Mouse (Mus musculus) midbrain, embryonic 13.5 days (tissue): ENCODE data around the gene Odaph. TPM values are rescaled to one million over a fixed set of nuclear protein-coding genes. Genes with fewer than 3 reads are reported as not detected.
"Not testable (repeated sequence)": the region's sequence is repeated elsewhere in the genome, so short reads cannot be mapped to it uniquely, and the experiment has no call there.

ENCODE experiments used
- ATAC-seq: fragments of 200-750 bp; cut with Nextera tagmentation; 2 replicates; pipeline ENCODE4 v1.8.0; 2017; ENCODE audit warnings: mild to moderate bottlenecking, moderate TSS enrichment, moderate library complexity
- H3K27ac ChIP-seq: fragments of 300-500 bp; sonication (generic); 2 replicates; pipeline ENCODE4 v1.5.1; 2015; ENCODE audit warnings: inconsistent platforms, mild to moderate bottlenecking, moderate library complexity
- H3K27me3 ChIP-seq: fragments of 300-500 bp; sonication (generic); 2 replicates; pipeline ENCODE4 v1.6.1; 2015; ENCODE audit warnings: mild to moderate bottlenecking, inconsistent platforms
- H3K36me3 ChIP-seq: fragments of 300-500 bp; sonication (generic); 2 replicates; pipeline ENCODE4 v1.6.1; 2015; ENCODE audit warnings: mild to moderate bottlenecking, inconsistent platforms
- H3K4me1 ChIP-seq: fragments of 300-500 bp; sonication (generic); replicated peaks from 2 replicates; pipeline ENCODE4 v1.6.1; 2015; ENCODE audit warnings: inconsistent platforms
- H3K4me2 ChIP-seq: fragments of 300-500 bp; sonication (generic); replicated peaks from 2 replicates; pipeline ENCODE4 v1.6.1; 2015; ENCODE audit warnings: moderate library complexity, mild to moderate bottlenecking, inconsistent platforms
- H3K4me3 ChIP-seq: fragments of 300-500 bp; sonication (generic); replicated peaks from 2 replicates; pipeline ENCODE4 v1.5.1; 2015; ENCODE audit warnings: mild to moderate bottlenecking, inconsistent platforms
- H3K9ac ChIP-seq: fragments of 300-500 bp; sonication (generic); replicated peaks from 2 replicates; pipeline ENCODE4 v1.6.1; 2015; ENCODE audit warnings: mild to moderate bottlenecking, inconsistent platforms
- H3K9me3 ChIP-seq: fragments of 300-500 bp; sonication (generic); 2 replicates; pipeline ENCODE4 v1.6.1; 2016; ENCODE audit warnings: mild to moderate bottlenecking, inconsistent platforms
- WGBS: fragments of 180-500 bp; shearing (Covaris S2); methylation state at CpG from one replicate; pipeline ENCODE4 v1.1.7; 2015; 5-methylcytosine and 5-hydroxymethylcytosine counted together
- polyA plus RNA-seq: library from polyadenylated mRNA; unstranded; fragments of >200 nt; fragmentation: Nextera tagmentation; extraction: Ambion mirVana; gene quantifications from 2 replicates; pipeline ENCODE4 v1.2.1, GENCODE M21; 2015

The Odaph gene
- not detected in 2 replicates for polyA plus RNA-seq

DNA sequence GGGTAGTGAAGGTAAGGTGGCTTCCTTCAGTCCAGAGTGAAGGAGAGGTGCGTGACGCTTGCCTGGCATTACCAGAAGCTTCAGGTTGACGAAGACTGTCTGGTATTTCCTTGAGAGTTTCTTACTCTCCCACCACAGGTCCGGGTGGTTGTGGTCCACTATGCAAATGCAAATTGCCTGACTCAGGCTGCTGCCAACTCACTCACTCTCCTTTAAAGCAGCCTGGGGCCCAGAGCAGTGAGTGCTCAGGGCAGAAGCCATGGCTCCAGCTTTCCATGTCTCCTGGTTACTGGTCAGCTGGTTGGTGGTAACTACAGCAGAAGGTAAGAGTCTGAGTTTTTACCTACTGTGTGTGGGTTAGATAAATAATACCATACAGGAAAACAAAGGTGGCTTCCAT is at the start of gene Odaph:
Gene Odaph (plus strand): TSS at position 240 of the 400 bp plus-strand sequence.
- 70% methylated on average over 4 of the region's 4 CpGs for WGBS
- no peak within 1 kb of the TSS for H3K27ac ChIP-seq
- H3K4me2 ChIP-seq, result no peak within 1 kb of the TSS
- ATAC-seq, result no peak
- no peaks in the 10 kb centered on the region for H3K4me1 ChIP-seq
- H3K36me3 ChIP-seq, result no peaks in the 10 kb centered on the region
- H3K9ac ChIP-seq, result no peak within 1 kb of the TSS
- H3K4me3 ChIP-seq, result no peak within 1 kb of the TSS
- no peaks in the 10 kb centered on the region for H3K9me3 ChIP-seq
- H3K27me3 ChIP-seq, result 0 out of 2 replicates have a peak, but pooled peaks cover 3% of the 10 kb centered on the region

DNA sequence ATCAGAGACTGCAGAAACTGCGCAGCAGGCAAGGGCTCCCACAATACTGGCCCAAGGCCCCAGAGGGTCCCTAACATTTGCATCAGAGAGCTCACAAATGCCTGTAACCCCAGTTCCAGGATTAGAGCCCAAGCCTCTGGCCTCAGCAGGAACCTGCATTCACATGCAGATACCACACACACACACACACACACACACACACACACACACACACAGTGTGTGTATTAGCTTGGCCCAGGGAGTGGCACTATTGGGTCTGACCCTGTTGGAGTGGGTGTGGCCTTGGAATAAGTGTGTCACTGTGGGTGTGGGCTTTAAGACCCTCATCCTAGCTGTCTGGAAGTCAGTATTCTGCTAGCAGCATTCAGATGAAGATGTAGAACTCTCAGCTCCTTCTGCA is 41.7 kb upstream of the Odaph start:
- not testable (repeated sequence) for H3K4me1 ChIP-seq, H3K4me2 ChIP-seq, H3K27ac ChIP-seq, H3K27me3 ChIP-seq, H3K9me3 ChIP-seq, H3K4me3 ChIP-seq, H3K9ac ChIP-seq
- ATAC-seq, result peak; percentile 30; the same call in 1 of the 2 replicates
- 50% methylated on average over 1 of the region's 1 CpGs for WGBS
- H3K36me3 ChIP-seq, result peaks cover 40% of the 10 kb centered on the region

DNA sequence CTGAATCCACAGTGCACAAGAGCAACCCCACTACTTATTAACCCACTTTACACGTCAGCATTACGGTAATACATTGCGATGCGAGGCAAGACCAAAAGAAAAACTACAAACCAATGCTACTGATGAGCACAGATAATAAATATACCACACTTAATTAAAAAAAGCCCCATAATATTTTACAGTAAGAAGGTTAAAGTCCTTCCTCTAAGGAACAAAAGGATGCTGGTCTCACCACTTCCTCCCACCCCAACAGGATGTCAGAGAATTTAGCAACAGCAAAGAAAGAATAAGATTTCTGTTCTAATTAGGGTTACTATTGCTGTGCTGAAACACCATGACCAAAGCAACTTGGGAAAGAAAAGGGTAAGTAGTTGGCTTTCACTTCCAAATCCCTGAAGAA is 40.3 kb upstream of the Odaph start:
- H3K4me2 ChIP-seq, result no peak overlapping the region
- H3K4me3 ChIP-seq, result no peak overlapping the region
- no peak for ATAC-seq
- 99% methylated on average over 4 of the region's 4 CpGs for WGBS
- no peaks in the 10 kb centered on the region for H3K4me1 ChIP-seq
- H3K9me3 ChIP-seq, result no peaks in the 10 kb centered on the region
- no peak overlapping the region for H3K27ac ChIP-seq
- peaks cover 43% of the 10 kb centered on the region for H3K36me3 ChIP-seq
- no peak overlapping the region for H3K9ac ChIP-seq
- no peaks in the 10 kb centered on the region for H3K27me3 ChIP-seq

DNA sequence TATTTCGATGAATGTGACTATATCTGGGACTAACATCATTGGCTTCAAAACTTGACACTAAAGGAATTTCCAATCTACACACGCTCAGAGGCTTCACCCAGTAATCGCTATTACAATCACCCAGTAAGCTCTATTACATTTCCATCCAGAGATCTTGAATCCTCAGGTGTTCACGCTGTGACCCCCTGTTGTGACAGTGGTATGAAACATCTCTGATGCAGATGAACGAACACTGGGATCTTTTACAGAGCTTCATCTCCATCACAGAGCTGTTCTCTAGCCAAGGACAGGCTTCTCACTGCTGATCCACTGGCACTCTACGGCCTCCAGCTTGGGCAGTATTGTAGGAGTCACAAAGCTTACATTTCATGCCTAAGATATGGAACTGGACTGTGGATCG is 37.8 kb upstream of the Odaph start:
- Histone ChIP-seq H3K9ac (no peak overlapping the region), H3K4me3 (no peak overlapping the region), H3K27me3 (no peaks in the 10 kb centered on the region), H3K27ac (no peak overlapping the region), H3K4me1 (no peaks in the 10 kb centered on the region), H3K4me2 (no peak overlapping the region), H3K36me3 (peaks cover 57% of the 10 kb centered on the region), H3K9me3 (no peaks in the 10 kb centered on the region)
- WGBS, result 92% methylated on average over 7 of the region's 7 CpGs
- no peak for ATAC-seq

DNA sequence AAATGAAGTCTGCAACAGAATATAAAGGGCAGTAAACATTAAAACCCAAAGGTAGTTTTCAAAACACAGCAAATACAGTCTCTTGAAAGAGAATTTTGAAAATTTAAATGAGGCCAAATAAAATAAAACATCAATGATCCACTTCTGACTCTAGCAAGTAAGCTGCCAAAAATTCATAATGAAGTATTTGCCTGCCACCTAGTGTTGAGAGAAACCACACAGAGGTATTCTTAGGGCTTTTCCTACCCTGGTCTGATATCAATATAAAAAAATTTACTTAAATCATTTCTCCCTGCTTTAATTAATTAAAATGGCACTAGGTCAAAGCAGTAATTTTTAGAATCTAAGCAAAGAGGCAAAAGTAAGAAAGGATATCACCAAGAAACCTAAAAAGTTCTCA is 35.9 kb upstream of the Odaph start:
- no peak overlapping the region for H3K4me3 ChIP-seq
- H3K27me3 ChIP-seq, result no peaks in the 10 kb centered on the region
- H3K36me3 ChIP-seq, result peaks cover 55% of the 10 kb centered on the region
- H3K4me2 ChIP-seq, result no peak overlapping the region
- ATAC-seq, result no peak
- no peaks in the 10 kb centered on the region for H3K4me1 ChIP-seq
- H3K27ac ChIP-seq, result no peak overlapping the region
- H3K9ac ChIP-seq, result no peak overlapping the region
- H3K9me3 ChIP-seq, result no peaks in the 10 kb centered on the region

DNA sequence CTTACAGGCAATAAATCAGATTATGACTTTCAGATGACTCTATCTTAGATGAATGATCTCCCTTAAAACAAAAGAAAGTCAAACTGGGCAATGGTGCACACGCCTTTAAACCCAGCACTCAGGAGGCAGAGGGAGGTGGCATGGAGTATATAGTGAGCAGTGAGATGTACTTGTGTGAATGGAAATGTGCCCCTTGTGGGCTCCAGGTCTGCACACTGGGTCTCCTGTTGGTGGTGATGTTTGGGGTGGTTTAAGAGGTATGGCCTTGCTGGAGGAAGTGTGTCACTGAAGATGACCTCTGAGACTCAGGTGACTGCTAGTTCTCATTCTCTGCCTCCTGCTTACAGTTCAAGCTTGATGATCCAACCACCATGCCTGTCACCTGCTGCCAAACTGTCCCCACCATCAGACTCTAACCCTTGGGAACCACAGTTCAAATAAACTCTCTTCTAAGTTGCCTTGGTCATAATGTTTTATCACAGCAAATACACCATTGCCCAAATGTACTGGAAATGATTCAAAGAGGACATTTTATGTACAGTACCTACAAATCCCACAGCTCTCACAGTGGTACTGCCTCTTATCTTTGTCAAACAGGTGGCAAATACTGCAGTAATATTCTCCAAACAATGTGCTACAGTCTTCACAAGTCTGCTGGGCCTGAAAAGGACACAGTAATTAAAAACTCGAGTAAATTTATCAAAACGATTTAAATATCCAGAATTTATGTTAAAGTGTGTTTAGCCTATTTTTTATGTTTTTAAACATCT is 30.1 kb upstream of the Odaph start:
- no peak overlapping the region for H3K4me2 ChIP-seq
- 96% methylated on average over 3 of the region's 3 CpGs for WGBS

DNA sequence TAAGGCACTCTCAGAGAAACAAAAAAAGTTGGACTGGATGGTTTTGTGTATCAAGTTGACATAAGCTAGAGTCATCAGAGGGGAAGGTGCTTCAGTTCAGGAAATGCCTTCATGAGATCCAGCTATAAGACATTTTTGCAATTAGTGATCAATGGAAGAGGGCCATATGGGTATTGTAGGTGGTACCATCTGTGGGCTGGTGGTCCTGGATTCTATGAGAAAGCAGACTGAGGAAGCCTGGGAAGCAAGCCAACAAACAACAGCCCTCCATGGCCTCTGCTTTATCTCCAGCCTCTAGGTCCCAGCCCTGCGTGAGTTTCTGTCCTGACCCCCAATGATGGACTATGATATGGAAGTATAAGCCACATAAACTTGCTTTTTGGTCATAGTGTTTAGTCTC is 28.2 kb upstream of the Odaph start:
- Histone ChIP-seq H3K9me3 (no peaks in the 10 kb centered on the region), H3K27ac (no peak overlapping the region), H3K4me1 (peaks cover 34% of the 10 kb centered on the region), H3K27me3 (no peaks in the 10 kb centered on the region), H3K4me2 (no peak overlapping the region), H3K36me3 (peaks cover 18% of the 10 kb centered on the region), H3K9ac (no peak overlapping the region), H3K4me3 (no peak overlapping the region)
- ATAC-seq, result no peak
- WGBS, result 90% methylated on average over 1 of the region's 1 CpGs

More for the DNA sequence above, 30.1 kb upstream of the Odaph start:
- H3K9ac ChIP-seq, result no peak overlapping the region
- no peak overlapping the region for H3K4me3 ChIP-seq
- peaks cover 27% of the 10 kb centered on the region for H3K4me1 ChIP-seq
- no peaks in the 10 kb centered on the region for H3K27me3 ChIP-seq
- H3K36me3 ChIP-seq, result peaks cover 32% of the 10 kb centered on the region
- no peak overlapping the region for H3K27ac ChIP-seq
- ATAC-seq, result no peak
- no peaks in the 10 kb centered on the region for H3K9me3 ChIP-seq

DNA sequence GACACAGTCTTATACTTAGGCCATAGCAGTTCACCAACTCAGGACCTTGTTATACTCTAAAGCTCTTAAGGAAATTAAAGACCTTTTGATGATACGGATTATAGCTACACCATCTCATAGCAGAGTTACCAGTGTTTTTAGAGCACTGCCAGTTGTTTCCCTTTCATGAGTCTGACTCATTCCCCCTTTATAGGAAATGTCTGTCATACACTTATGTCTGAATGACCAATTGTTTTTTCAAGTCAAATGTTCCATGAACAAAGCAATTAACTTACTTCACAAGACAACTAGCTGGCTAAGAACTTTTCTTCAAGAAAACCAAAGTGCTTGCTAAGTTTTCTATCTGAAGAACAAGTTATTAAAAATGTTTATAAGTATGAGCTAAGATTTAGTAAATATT is 27.3 kb upstream of the Odaph start:
- no peak overlapping the region for H3K4me2 ChIP-seq
- no peak overlapping the region for H3K9ac ChIP-seq
- no peaks in the 10 kb centered on the region for H3K27me3 ChIP-seq
- peaks cover 14% of the 10 kb centered on the region for H3K36me3 ChIP-seq
- no peak overlapping the region for H3K4me3 ChIP-seq
- peaks cover 34% of the 10 kb centered on the region for H3K4me1 ChIP-seq
- WGBS, result 88% methylated on average over 1 of the region's 1 CpGs
- H3K9me3 ChIP-seq, result no peaks in the 10 kb centered on the region
- ATAC-seq, result no peak
- H3K27ac ChIP-seq, result no peak overlapping the region

DNA sequence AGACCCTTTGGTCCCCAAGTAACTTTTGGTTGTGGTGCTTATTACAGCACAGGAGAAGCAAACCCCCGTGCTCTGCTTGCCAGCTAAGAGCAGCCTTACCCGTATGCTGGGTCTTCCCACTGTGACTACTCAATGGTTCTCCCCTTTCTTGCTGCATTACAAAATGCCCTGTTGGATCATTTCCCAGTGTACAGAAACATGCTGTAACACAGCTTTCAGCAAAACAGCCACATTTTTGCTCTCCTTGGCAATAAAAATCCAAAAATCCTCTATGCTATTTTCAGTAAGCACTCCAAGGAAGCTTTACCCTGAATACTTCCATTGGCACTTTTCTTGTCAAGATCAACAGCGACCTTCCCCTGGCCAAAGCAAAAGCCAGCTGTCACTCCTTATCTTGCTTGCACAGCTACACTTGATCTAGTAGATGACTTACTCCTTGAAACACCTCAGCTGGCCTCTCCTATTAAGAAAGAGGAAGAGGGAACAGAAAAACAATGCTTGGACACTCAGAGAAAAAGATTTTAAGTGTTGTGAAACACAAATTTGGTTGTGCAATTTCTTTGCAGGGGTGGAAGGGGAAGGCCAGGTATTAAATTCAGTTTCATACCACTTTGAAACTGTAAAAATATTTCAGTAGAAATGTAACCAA is 26.5 kb upstream of the Odaph start:
- Histone ChIP-seq H3K4me2 (peak overlapping the region; percentile 72), H3K4me3 (no peak overlapping the region), H3K27me3 (no peaks in the 10 kb centered on the region), H3K27ac (no peak overlapping the region), H3K36me3 (peaks cover 13% of the 10 kb centered on the region), H3K9me3 (no peaks in the 10 kb centered on the region), H3K9ac (peak overlapping the region; percentile 85; the same call in 1 of the 2 replicates), H3K4me1 (peaks cover 34% of the 10 kb centered on the region)
- 84% methylated on average over 3 of the region's 3 CpGs for WGBS
- no peak for ATAC-seq

DNA sequence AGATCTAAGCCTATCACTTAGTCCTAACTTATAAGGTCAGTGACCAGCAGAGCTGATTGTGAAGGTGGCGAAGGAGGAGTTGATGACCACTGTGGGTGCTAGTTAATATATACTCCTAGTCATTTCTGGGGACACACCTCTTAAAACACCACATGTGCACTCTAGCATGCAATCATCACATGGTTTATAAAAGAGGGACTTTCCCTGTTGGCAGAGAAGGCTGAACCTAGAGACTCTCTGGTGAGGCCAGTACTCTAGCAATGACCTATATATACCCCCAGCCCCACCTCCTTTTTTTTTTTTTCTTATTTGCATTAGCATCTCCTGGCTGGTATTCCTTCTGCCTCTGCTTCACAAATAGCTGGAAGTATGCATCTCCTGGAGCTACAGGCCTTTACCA is 25.9 kb upstream of the Odaph start:
- H3K4me3 ChIP-seq, result peak overlapping the region; percentile 78
- no peak overlapping the region for H3K27ac ChIP-seq
- H3K4me1 ChIP-seq, result peaks cover 34% of the 10 kb centered on the region
- peak overlapping the region; percentile 72 for H3K4me2 ChIP-seq
- ATAC-seq, result no peak
- H3K9me3 ChIP-seq, result no peaks in the 10 kb centered on the region
- H3K36me3 ChIP-seq, result peaks cover 13% of the 10 kb centered on the region
- H3K9ac ChIP-seq, result peak overlapping the region; percentile 85
- 92% methylated on average over 1 of the region's 1 CpGs for WGBS
- H3K27me3 ChIP-seq, result no peaks in the 10 kb centered on the region

DNA sequence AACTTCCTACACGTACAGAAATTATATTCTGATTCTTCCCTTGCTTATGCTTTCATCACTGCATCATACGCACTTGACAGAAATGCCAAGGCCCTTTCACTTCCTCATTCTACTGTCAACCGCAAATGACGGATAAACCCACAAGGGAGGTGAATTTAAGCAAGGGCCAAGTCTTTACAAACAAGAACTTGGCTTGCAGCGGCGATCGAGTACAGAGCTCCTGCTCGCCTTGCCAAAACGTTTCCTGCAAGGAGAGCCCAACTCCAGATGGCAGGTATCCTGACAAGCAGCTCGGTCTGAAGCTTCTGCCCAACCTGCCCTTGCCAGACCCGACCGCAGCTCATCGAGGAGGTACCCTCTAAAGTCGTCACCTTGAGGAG is 25.0 kb upstream of the Odaph start:
- Histone ChIP-seq H3K4me1 (peaks cover 34% of the 10 kb centered on the region), H3K27ac (peak overlapping the region; percentile 98), H3K27me3 (no peaks in the 10 kb centered on the region), H3K4me3 (peak overlapping the region; percentile 78), H3K9ac (peak overlapping the region; percentile 85), H3K9me3 (no peaks in the 10 kb centered on the region), H3K4me2 (peak overlapping the region; percentile 72), H3K36me3 (peaks cover 5% of the 10 kb centered on the region)
- ATAC-seq, result no peak
- 1% methylated on average over 14 of the region's 14 CpGs for WGBS

DNA sequence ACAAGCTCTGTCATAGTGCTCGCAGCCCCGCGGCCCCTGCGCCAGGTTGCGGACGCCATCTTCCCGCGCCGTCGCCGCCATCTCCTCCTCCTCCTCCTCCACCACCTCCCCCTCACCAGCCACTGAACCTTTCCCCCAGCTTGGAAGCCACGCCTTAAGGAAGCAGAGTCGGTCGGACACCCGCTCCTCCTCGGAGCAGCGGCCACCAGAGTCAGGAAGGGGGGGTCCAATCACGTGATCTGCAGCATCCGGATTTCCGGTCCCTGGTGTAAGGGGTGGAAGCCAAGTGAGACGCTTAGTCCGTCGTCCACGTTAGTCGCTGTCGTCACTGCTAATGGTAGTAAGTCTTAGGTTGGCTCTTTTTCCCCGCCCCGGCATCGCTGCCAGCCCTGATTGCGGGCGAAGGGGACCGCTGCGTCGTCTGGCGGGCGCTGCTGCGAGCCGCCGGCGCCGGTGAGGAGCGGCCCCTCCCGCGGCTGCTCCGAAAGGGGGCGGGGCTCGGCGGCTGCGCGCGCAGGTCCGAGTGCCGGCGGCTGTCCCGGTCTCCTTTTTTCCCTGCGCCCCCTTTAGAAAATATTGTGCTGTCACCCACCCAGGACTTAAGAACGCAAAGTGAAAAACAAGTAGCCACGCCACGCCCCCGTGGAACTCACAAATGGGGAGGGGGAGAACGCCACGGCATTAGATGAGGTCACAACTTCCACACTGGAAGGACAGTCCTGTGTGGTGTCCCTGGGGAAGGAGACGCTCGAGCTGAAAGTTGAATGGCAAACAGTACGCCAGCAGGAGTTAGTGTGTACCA is 24.4 kb upstream of the Odaph start, which contains the start of gene Rchy1:
Gene Rchy1 (minus strand): TSS at position 430 of the 802 bp plus-strand sequence.
- Histone ChIP-seq H3K9me3 (no peaks in the 10 kb centered on the region), H3K36me3 (0 out of 2 replicates have a peak, but pooled peaks cover under 1% of the 10 kb centered on the region), H3K27ac (peak within 1 kb of the TSS; percentile 98), H3K27me3 (no peaks in the 10 kb centered on the region), H3K4me3 (peak within 1 kb of the TSS; percentile 78), H3K4me2 (peak within 1 kb of the TSS; percentile 72), H3K4me1 (peaks cover 34% of the 10 kb centered on the region), H3K9ac (peak within 1 kb of the TSS; percentile 85)
- peak; percentile 98 for ATAC-seq
- under 1% methylated on average over 65 of the region's 65 CpGs for WGBS
